Mouse (Mus musculus) neural tube, embryonic 15.5 days (tissue): ENCODE results near the gene B3gnt9. TPM values are rescaled to one million over a fixed set of nuclear protein-coding genes. Genes with fewer than 3 reads are reported as not detected.

ENCODE experiments used
- ATAC-seq: fragments of 200-750 bp; cut with Nextera tagmentation; 2 replicates; pipeline ENCODE4 v1.8.0; 2017; ENCODE audit warnings: mild to moderate bottlenecking, moderate TSS enrichment, moderate library complexity; ENCODE audit not compliant: low FRiP score
- H3K27ac ChIP-seq: fragments of 300-500 bp; sonication (generic); replicated peaks from 2 replicates; pipeline ENCODE4 v1.5.1; 2015; ENCODE audit warnings: mild to moderate bottlenecking, inconsistent platforms
- H3K27me3 ChIP-seq: fragments of 300-500 bp; sonication (generic); replicated peaks from 2 replicates; pipeline ENCODE4 v1.6.1; 2015; ENCODE audit warnings: inconsistent platforms
- H3K36me3 ChIP-seq: fragments of 300-500 bp; sonication (generic); 2 replicates; pipeline ENCODE4 v1.6.1; 2015; ENCODE audit warnings: inconsistent platforms
- H3K4me1 ChIP-seq: fragments of 300-500 bp; sonication (generic); 2 replicates; pipeline ENCODE4 v1.6.1; 2015; ENCODE audit warnings: inconsistent platforms
- H3K4me2 ChIP-seq: fragments of 300-500 bp; sonication (generic); 2 replicates; pipeline ENCODE4 v1.6.1; 2015; ENCODE audit warnings: inconsistent platforms, mild to moderate bottlenecking, moderate library complexity
- H3K4me3 ChIP-seq: fragments of 300-500 bp; sonication (generic); replicated peaks from 2 replicates; pipeline ENCODE4 v1.5.1; 2015; ENCODE audit warnings: mild to moderate bottlenecking, inconsistent platforms
- H3K9ac ChIP-seq: fragments of 300-500 bp; sonication (generic); replicated peaks from 2 replicates; pipeline ENCODE4 v1.6.1; 2015; ENCODE audit warnings: mild to moderate bottlenecking, inconsistent platforms
- H3K9me3 ChIP-seq: fragments of 300-500 bp; sonication (generic); replicated peaks from 2 replicates; pipeline ENCODE4 v1.6.1; 2016; ENCODE audit warnings: inconsistent platforms
- WGBS: fragments of 180-500 bp; shearing (Covaris S2); methylation state at CpG from one replicate; pipeline ENCODE4 v1.1.7; 2015; ENCODE audit warnings: mixed read lengths; 5-methylcytosine and 5-hydroxymethylcytosine counted together
- polyA plus RNA-seq: library from polyadenylated mRNA; unstranded; fragments of >200 nt; fragmentation: Nextera tagmentation; extraction: Ambion mirVana; gene quantifications from 2 replicates; pipeline ENCODE4 v1.2.1, GENCODE M21; 2015

The B3gnt9 gene
- 12.3 and 12.4 TPM in 2 replicates for polyA plus RNA-seq

DNA sequence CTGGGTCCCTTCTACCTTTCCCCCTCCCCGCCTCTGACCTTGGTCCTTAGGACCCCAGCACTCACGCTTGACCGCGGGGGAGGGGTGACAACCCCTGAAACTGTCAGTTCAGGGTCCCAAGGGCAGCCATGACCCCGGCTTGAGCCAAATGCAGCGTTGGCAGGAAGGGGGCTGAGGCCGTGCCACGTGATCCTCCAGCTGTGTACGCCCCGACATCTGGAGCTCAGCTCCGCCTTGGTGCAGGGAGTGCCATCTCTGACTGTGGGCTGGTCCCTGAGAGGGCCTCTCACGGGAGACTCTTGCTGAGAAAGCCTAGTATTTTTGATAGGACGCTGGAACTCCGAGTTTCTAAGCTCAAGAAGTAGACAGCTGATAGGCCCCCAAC is at the start of gene B3gnt9:
B3gnt9 (minus strand) TSS at position 188 of the 385 bp plus-strand sequence.
- H3K4me1 ChIP-seq = peaks cover 37% of the 10 kb centered on the region
- H3K4me3 ChIP-seq = peak within 1 kb of the TSS; percentile 64
- peak; percentile 34; the same call in 1 of the 2 replicates for ATAC-seq
- no peaks in the 10 kb centered on the region for H3K9me3 ChIP-seq
- H3K27me3 ChIP-seq = peaks cover 41% of the 10 kb centered on the region
- peak within 1 kb of the TSS; percentile 73 for H3K9ac ChIP-seq
- peak within 1 kb of the TSS; percentile 97 for H3K4me2 ChIP-seq
- WGBS = under 1% methylated on average over 14 of the region's 14 CpGs
- H3K36me3 ChIP-seq = peaks cover 27% of the 10 kb centered on the region
- H3K27ac ChIP-seq = peak within 1 kb of the TSS; percentile 85

DNA sequence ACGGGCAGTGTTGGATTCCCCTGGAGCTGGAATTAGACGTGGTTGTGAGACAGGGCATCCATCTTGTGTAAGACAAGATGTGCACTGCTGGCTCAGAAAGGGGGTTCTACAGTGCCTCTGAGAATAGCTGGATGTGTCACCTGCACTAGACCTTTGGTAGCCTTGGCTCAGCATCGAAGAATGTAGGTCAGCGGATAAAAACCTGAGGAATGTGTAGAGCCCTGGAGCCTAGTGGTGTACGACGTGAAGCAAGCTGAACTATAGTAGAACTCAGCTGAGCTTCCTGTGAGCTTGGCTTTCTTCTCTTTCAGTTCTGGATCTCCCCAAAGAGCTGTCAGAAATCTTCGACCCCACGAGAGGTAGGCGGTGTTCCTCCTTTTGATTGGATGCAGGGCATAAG is 48.9 kb upstream of the B3gnt9 start:
- Histone ChIP-seq H3K36me3 (peaks cover 76% of the 10 kb centered on the region), H3K9ac (no peak overlapping the region), H3K9me3 (no peaks in the 10 kb centered on the region), H3K27ac (no peak overlapping the region), H3K4me1 (peaks cover 29% of the 10 kb centered on the region), H3K27me3 (no peaks in the 10 kb centered on the region), H3K4me2 (no peak overlapping the region), H3K4me3 (no peak overlapping the region)
- WGBS = 77% methylated on average over 9 of the region's 9 CpGs
- no peak for ATAC-seq

- WGBS = 88% methylated on average over 8 of the region's 8 CpGs
- peaks cover 34% of the 10 kb centered on the region for H3K4me1 ChIP-seq
- peaks cover 74% of the 10 kb centered on the region for H3K36me3 ChIP-seq
These were observed 48.4 kb upstream of the B3gnt9 start for GRCm38 (mm10) chr8:105303396-105303795.

GRCm38 (mm10) chr8:105299962-105300361 is 45.0 kb upstream of the B3gnt9 start:
- no peak overlapping the region for H3K9ac ChIP-seq
- H3K9me3 ChIP-seq = no peaks in the 10 kb centered on the region
- H3K36me3 ChIP-seq = peaks cover 52% of the 10 kb centered on the region
- H3K4me1 ChIP-seq = peaks cover 33% of the 10 kb centered on the region
- no peak overlapping the region for H3K4me2 ChIP-seq
- no peaks in the 10 kb centered on the region; the same call in 1 of the 2 replicates for H3K27me3 ChIP-seq
- H3K4me3 ChIP-seq = no peak overlapping the region
- 97% methylated on average over 8 of the region's 8 CpGs for WGBS
- ATAC-seq = no peak
- no peak overlapping the region for H3K27ac ChIP-seq

More at GRCm38 (mm10) chr8:105303396-105303795, 48.4 kb upstream of the B3gnt9 start:
- H3K9me3 ChIP-seq = no peaks in the 10 kb centered on the region
- no peak overlapping the region for H3K9ac ChIP-seq
- no peak overlapping the region for H3K27ac ChIP-seq
- H3K27me3 ChIP-seq = no peaks in the 10 kb centered on the region
- ATAC-seq = no peak
- H3K4me2 ChIP-seq = no peak overlapping the region
- H3K4me3 ChIP-seq = no peak overlapping the region

- peak overlapping the region; percentile 61; the same call in 1 of the 2 replicates for H3K27ac ChIP-seq
- no peaks in the 10 kb centered on the region; the same call in 1 of the 2 replicates for H3K27me3 ChIP-seq
- ATAC-seq = 0 out of 2 replicates have a peak, but pooled peaks have one; percentile 2
- H3K4me1 ChIP-seq = peaks cover 26% of the 10 kb centered on the region
- peak overlapping the region; percentile 75 for H3K4me3 ChIP-seq
- peaks cover 44% of the 10 kb centered on the region for H3K36me3 ChIP-seq
- H3K4me2 ChIP-seq = peak overlapping the region; percentile 90
- 67% methylated on average over 18 of the region's 18 CpGs for WGBS
- H3K9me3 ChIP-seq = no peaks in the 10 kb centered on the region
- peak overlapping the region; percentile 82 for H3K9ac ChIP-seq
These were observed 43.6 kb upstream of the B3gnt9 start for GRCm38 (mm10) chr8:105298351-105299252.

- Histone ChIP-seq H3K36me3 (peaks cover 37% of the 10 kb centered on the region), H3K4me2 (peak within 1 kb of the TSS; percentile 90), H3K4me1 (peaks cover 26% of the 10 kb centered on the region), H3K27ac (peak within 1 kb of the TSS; percentile 71), H3K4me3 (peak within 1 kb of the TSS; percentile 75), H3K9ac (peak within 1 kb of the TSS; percentile 82), H3K27me3 (no peaks in the 10 kb centered on the region; the same call in 1 of the 2 replicates), H3K9me3 (no peaks in the 10 kb centered on the region)
- under 1% methylated on average over 57 of the region's 58 CpGs for WGBS
- peak; percentile 89 for ATAC-seq
These were observed 42.7 kb upstream of the B3gnt9 start, which contains the start of gene E2f4 for GRCm38 (mm10) chr8:105297511-105298192. Gene E2f4 (plus strand): TSS chr8:105297663.

DNA sequence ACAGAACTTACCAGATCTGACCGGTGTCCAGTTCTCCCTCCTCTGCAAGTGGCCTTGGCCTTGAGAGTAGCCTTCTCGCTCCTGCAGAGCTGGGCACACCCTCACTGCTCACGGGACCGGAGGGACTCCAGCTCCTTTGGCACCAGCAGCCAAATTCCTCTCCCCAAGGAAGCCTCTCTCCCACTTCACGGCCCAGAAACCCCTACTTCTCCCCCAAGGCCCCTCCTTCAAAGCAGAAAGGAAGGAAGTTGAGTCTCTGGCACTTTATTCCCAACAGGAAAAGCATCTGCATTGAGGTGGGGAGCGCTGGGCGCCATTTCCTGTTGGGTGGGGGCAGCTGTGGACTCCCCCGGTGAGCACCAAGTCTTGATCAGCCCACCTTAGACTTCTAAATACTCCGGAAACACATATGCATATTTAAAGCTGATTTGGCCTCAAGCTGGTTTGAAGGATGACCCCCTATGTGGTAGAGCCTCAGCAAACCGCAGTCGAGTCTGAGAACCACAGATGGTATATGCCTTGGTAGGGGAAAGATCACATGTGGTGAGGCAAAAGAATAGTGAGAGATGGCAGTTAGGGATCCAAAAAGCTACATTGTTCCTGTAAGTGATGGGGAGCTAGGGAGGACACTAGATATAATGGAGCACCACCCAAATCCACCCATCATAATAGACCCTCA is 41.1 kb upstream of the B3gnt9 start, which contains the start of gene Exoc3l:
Exoc3l (minus strand) TSS at position 207 of the 679 bp plus-strand sequence.
- peak within 1 kb of the TSS; percentile 90 for H3K4me2 ChIP-seq
- 68% methylated on average over 11 of the region's 11 CpGs for WGBS
- no peaks in the 10 kb centered on the region for H3K9me3 ChIP-seq
- H3K27me3 ChIP-seq = no peaks in the 10 kb centered on the region; the same call in 1 of the 2 replicates
- H3K4me1 ChIP-seq = peaks cover 26% of the 10 kb centered on the region
- H3K36me3 ChIP-seq = peaks cover 22% of the 10 kb centered on the region
- H3K4me3 ChIP-seq = peak within 1 kb of the TSS; percentile 75
- peak within 1 kb of the TSS; percentile 71; the same call in 1 of the 2 replicates for H3K27ac ChIP-seq
- ATAC-seq = no peak
- H3K9ac ChIP-seq = peak within 1 kb of the TSS; percentile 33

DNA sequence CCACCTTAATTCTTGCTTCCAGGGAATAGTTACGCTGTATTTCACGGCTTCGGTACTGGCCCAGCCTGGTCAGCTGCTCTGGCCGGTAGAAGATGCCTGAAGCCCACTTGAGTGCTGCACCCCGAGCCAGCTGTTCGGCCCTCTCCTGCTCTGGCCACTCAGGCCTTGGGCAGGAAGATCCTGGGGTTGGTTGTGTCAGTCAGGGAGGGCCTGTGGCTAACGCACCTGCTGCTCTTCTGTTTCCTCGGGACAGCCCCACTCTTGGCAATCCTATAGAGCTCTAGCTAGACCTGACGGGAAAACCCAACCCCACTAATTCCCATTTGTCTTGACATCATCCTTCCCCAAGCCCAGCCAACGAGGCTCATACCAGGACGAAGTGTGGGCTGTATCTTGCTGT is 40.3 kb upstream of the B3gnt9 start:
- peaks cover 34% of the 10 kb centered on the region for H3K4me1 ChIP-seq
- no peak overlapping the region for H3K27ac ChIP-seq
- ATAC-seq = no peak
- no peaks in the 10 kb centered on the region for H3K9me3 ChIP-seq
- 73% methylated on average over 11 of the region's 11 CpGs for WGBS
- H3K4me2 ChIP-seq = peak overlapping the region; percentile 17; the same call in 1 of the 2 replicates
- H3K27me3 ChIP-seq = no peaks in the 10 kb centered on the region; the same call in 1 of the 2 replicates
- H3K4me3 ChIP-seq = 0 out of 2 replicates have a peak overlapping the region, but pooled peaks have one; percentile 3
- H3K9ac ChIP-seq = no peak overlapping the region
- H3K36me3 ChIP-seq = peaks cover 14% of the 10 kb centered on the region

- WGBS = 74% methylated on average over 9 of the region's 9 CpGs
- Histone ChIP-seq H3K27ac (no peak overlapping the region), H3K4me2 (peak overlapping the region; percentile 17; the same call in 1 of the 2 replicates), H3K4me1 (peaks cover 37% of the 10 kb centered on the region), H3K9ac (no peak overlapping the region), H3K36me3 (peaks cover 10% of the 10 kb centered on the region), H3K4me3 (no peak overlapping the region), H3K9me3 (no peaks in the 10 kb centered on the region), H3K27me3 (no peaks in the 10 kb centered on the region; the same call in 1 of the 2 replicates)
- no peak for ATAC-seq
These were observed 39.8 kb upstream of the B3gnt9 start for GRCm38 (mm10) chr8:105294776-105295175.

- Histone ChIP-seq H3K4me3 (no peak overlapping the region), H3K9me3 (no peaks in the 10 kb centered on the region), H3K27ac (no peak overlapping the region), H3K4me2 (no peak overlapping the region), H3K4me1 (peaks cover 33% of the 10 kb centered on the region), H3K9ac (no peak overlapping the region), H3K27me3 (no peaks in the 10 kb centered on the region; the same call in 1 of the 2 replicates), H3K36me3 (no peaks in the 10 kb centered on the region)
- no peak for ATAC-seq
- whole genome bisulfite sequencing = 62% methylated on average over 19 of the region's 19 CpGs
These were observed 38.5 kb upstream of the B3gnt9 start for GRCm38 (mm10) chr8:105293405-105293804.

- H3K9ac ChIP-seq = no peak overlapping the region
- H3K27ac ChIP-seq = no peak overlapping the region
- ATAC-seq = no peak
- H3K9me3 ChIP-seq = no peaks in the 10 kb centered on the region
- H3K4me1 ChIP-seq = peaks cover 37% of the 10 kb centered on the region
- H3K4me3 ChIP-seq = no peak overlapping the region
- WGBS = 84% methylated on average over 7 of the region's 7 CpGs
- H3K4me2 ChIP-seq = no peak overlapping the region
- H3K36me3 ChIP-seq = no peaks in the 10 kb centered on the region
- no peaks in the 10 kb centered on the region; the same call in 1 of the 2 replicates for H3K27me3 ChIP-seq
These were observed 37.5 kb upstream of the B3gnt9 start for GRCm38 (mm10) chr8:105292471-105292870.
